Mouse (Mus musculus) embryonic fibroblast, embryonic 13.5 days (primary cell): Measurements from ENCODE around the gene 1110059E24Rik. TPM values are rescaled to one million over a fixed set of nuclear protein-coding genes. Genes with fewer than 3 reads are reported as not detected.

Experiments used
- H3K27ac ChIP-seq: 2 replicates; pipeline ENCODE4 v1.5.1; 2012; ENCODE audit warnings: low read length, control low read depth, inconsistent platforms; ENCODE audit not compliant: insufficient read depth
- H3K4me1 ChIP-seq: 2 replicates; pipeline ENCODE4 v1.6.1; 2011; ENCODE audit warnings: low read length; ENCODE audit not compliant: control insufficient read depth, insufficient read depth
- H3K4me3 ChIP-seq: 2 replicates; pipeline ENCODE4 v1.5.1; 2011; ENCODE audit warnings: mild to moderate bottlenecking, control low read depth, low read length; ENCODE audit not compliant: insufficient read depth
- CTCF ChIP-seq: IDR thresholded peaks from 2 replicates; pipeline ENCODE4 v1.5.1; 2011; ENCODE audit warnings: mild to moderate bottlenecking, control low read depth, low read length, moderate library complexity, borderline replicate concordance; ENCODE audit not compliant: insufficient read depth
- POLR2A ChIP-seq: IDR thresholded peaks from 2 replicates; pipeline ENCODE4 v1.6.1; 2011; ENCODE audit warnings: low read depth, mild to moderate bottlenecking, control low read depth, low read length, moderate library complexity
- polyA plus RNA-seq: library from polyadenylated mRNA; stranded (reverse); fragments of >200 nt; gene quantifications from 2 replicates; pipeline ENCODE4 v1.2.4, GENCODE M21; 2011; ENCODE audit warnings: low read depth; ENCODE audit not compliant: missing spikeins, insufficient read length

Gene 1110059E24Rik
- 28.4 and 38.7 TPM in 2 replicates for polyA plus RNA-seq

- Histone ChIP-seq H3K27ac (peak within 1 kb of the TSS; percentile 90), H3K4me3 (peak within 1 kb of the TSS; percentile 72), H3K4me1 (peaks cover 6% of the 10 kb centered on the region; the same call in 1 of the 2 replicates)
- TF ChIP-seq POLR2A = peak; percentile 66
- TF ChIP-seq CTCF = no peak
Observed at GRCm38 (mm10) chr19:21652285-21653171, at the start of gene 1110059E24Rik. Gene 1110059E24Rik (minus strand): TSS chr19:21652976.

DNA sequence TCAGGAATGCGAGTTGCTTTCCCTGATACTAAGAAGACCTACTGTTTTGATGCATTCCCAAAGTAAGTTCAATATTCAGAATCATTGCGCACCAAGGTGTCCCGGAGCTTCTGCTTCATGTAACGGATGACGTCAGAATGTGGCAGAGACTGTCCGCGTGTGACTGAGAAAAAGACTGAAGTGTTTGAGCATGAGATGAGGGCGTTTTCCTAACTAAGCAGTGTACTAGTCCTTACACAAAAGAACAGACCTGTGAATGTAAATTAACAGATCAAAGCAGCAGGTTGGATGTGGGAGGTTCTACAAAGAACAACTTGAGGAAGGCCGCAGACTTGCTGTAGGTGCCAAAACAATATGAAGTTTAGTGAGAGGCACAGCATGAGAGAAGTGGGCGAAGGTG, 28.2 kb upstream of the 1110059E24Rik start:
- TF ChIP-seq CTCF = no peak
- TF ChIP-seq POLR2A = no peak
- Histone ChIP-seq H3K27ac (no peak overlapping the region), H3K4me1 (no peaks in the 10 kb centered on the region), H3K4me3 (no peak overlapping the region)

DNA sequence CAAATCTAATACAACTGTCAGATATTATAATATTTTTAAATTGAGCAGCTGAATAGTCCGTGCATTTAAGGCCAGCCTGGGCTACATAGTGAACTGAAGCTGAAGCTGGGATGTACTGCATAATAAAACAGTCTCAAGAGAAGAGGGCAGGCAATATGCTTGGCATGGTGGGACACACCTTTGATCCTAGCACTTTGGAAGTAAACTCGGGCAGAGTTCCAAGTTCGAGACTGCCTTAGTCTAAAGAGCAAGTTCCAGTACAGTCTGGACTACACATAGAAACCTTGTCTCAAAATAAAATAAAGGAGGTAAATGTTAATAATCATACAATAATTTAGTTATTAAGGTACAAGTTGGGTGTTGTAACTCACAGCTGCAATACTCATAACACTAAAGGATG, 27.3 kb upstream of the 1110059E24Rik start:
- Histone ChIP-seq H3K27ac (no peak overlapping the region), H3K4me1 (no peaks in the 10 kb centered on the region), H3K4me3 (no peak overlapping the region)
- TF ChIP-seq POLR2A = no peak
- no peak for TF ChIP-seq CTCF

- no peak overlapping the region for H3K4me3 ChIP-seq
- H3K4me1 ChIP-seq = no peaks in the 10 kb centered on the region
- no peak for TF ChIP-seq CTCF
- TF ChIP-seq POLR2A = no peak
- no peak overlapping the region for H3K27ac ChIP-seq
Observed at GRCm38 (mm10) chr19:21674354-21675096, 21.7 kb upstream of the 1110059E24Rik start.

DNA sequence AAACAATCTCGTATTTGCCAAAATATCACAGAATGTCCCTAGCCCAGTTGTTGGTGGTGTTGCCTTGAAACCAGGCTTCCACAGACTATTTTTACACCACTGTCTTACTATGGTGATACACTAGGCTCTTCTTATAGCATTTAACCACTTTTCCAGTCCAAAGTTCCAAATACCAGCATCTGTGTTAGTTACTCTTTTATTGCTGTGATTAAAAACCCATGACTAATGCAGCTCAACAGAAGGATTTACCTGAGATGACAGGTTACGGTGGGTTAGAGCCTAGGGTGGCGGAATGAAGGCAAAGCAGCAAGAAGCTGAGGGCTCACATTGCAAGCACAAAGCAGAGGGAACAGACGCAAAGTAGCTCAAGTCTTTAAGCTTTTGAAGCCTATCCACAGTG, 16.9 kb upstream of the 1110059E24Rik start:
- no peak overlapping the region for H3K4me3 ChIP-seq
- no peaks in the 10 kb centered on the region for H3K4me1 ChIP-seq
- no peak for TF ChIP-seq POLR2A
- TF ChIP-seq CTCF = no peak
- no peak overlapping the region for H3K27ac ChIP-seq

GRCm38 (mm10) chr19:21663756-21664456, 11.1 kb upstream of the 1110059E24Rik start:
- TF ChIP-seq CTCF (no peak), POLR2A (no peak)
- peak overlapping the region; percentile 87 for H3K27ac ChIP-seq
- no peak overlapping the region for H3K4me3 ChIP-seq
- H3K4me1 ChIP-seq = peaks cover 7% of the 10 kb centered on the region

DNA sequence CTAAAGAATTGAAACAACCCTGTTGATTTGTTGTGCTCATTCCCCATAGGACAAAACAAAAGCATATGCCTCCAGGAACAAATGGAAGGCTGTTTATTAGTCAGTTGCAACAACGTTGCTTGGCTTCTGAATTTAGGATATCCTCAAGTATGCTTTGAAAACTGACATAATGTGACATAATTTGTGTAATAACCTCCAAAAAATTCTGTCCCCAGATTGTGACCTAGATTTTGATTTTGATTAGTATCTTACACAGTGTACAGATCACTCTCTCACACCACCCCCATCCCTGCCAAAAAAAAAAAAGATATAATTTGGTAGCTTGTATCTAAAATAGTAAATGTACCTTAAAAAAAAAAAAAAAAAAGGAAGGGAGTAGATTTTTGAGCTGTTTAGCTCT, 8.0 kb upstream of the 1110059E24Rik start:
- no peak for TF ChIP-seq CTCF
- no peak for TF ChIP-seq POLR2A

GRCm38 (mm10) chr19:21654788-21655187, 2.0 kb upstream of the 1110059E24Rik start:
- H3K4me1 ChIP-seq = peaks cover 6% of the 10 kb centered on the region
- H3K27ac ChIP-seq = no peak overlapping the region
- TF ChIP-seq POLR2A (no peak), CTCF (no peak)
- peak overlapping the region; percentile 72 for H3K4me3 ChIP-seq

More for the DNA sequence above, 8.0 kb upstream of the 1110059E24Rik start:
- peak overlapping the region; percentile 34; the same call in 1 of the 2 replicates for H3K27ac ChIP-seq
- no peak overlapping the region for H3K4me3 ChIP-seq
- peaks cover 9% of the 10 kb centered on the region for H3K4me1 ChIP-seq

GRCm38 (mm10) chr19:21653172-21653981, 601 bp upstream of the 1110059E24Rik start, which contains the start of gene Abhd17b:
Gene Abhd17b (plus strand): TSS chr19:21653185.
- peak within 1 kb of the TSS; percentile 72 for H3K4me3 ChIP-seq
- peak within 1 kb of the TSS; percentile 90 for H3K27ac ChIP-seq

More at GRCm38 (mm10) chr19:21653172-21653981, 601 bp upstream of the 1110059E24Rik start, which contains the start of gene Abhd17b:
- TF ChIP-seq POLR2A (peak; percentile 33; the same call in 1 of the 2 replicates), CTCF (no peak)
- peaks cover 6% of the 10 kb centered on the region; the same call in 1 of the 2 replicates for H3K4me1 ChIP-seq
